Mouse (Mus musculus) heart, embryonic 16.5 days (tissue): ENCODE measurements around the gene Litaf. TPM values are rescaled to one million over a fixed set of nuclear protein-coding genes. Genes with fewer than 3 reads are reported as not detected.
A peak's percentile ranks its signal among the peaks of the same experiment; 100 is the strongest.
"Not testable (repeated sequence)": the region's sequence is repeated elsewhere in the genome, so short reads cannot be mapped to it uniquely, and the experiment has no call there.

Source experiments
- ATAC-seq: fragments of 200-750 bp; cut with Nextera tagmentation; replicated peaks from 2 replicates; pipeline ENCODE4 v1.8.0; 2017; ENCODE audit warnings: moderate number of reproducible peaks; ENCODE audit not compliant: insufficient read depth, low FRiP score; ENCODE audit errors: extremely low read depth
- H3K27ac ChIP-seq: fragments of 300-500 bp; sonication (generic); 2 replicates; pipeline ENCODE4 v1.5.1; 2014; ENCODE audit warnings: mild to moderate bottlenecking, low read length, control low read depth, moderate library complexity
- H3K27me3 ChIP-seq: fragments of 300-500 bp; sonication (generic); 2 replicates; pipeline ENCODE4 v1.6.1; 2014; ENCODE audit warnings: low read length, mixed read lengths; ENCODE audit not compliant: control insufficient read depth, insufficient read depth
- H3K36me3 ChIP-seq: fragments of 300-500 bp; sonication (generic); 2 replicates; pipeline ENCODE4 v1.6.1; 2014; ENCODE audit not compliant: control insufficient read depth, insufficient read depth
- H3K4me1 ChIP-seq: fragments of 300-500 bp; sonication (generic); 2 replicates; pipeline ENCODE4 v1.6.1; 2014; ENCODE audit warnings: low read length, mixed read lengths; ENCODE audit not compliant: control insufficient read depth, insufficient read depth
- H3K4me2 ChIP-seq: fragments of 300-500 bp; sonication (generic); 2 replicates; pipeline ENCODE4 v1.6.1; 2014; ENCODE audit warnings: low read depth, mild to moderate bottlenecking, control low read depth, low read length
- H3K4me3 ChIP-seq: fragments of 300-500 bp; sonication (generic); 2 replicates; pipeline ENCODE4 v1.5.1; 2014; ENCODE audit warnings: mild to moderate bottlenecking, control low read depth, low read length
- H3K9ac ChIP-seq: fragments of 300-500 bp; sonication (generic); 2 replicates; pipeline ENCODE4 v1.6.1; 2014; ENCODE audit warnings: low read length, control low read depth
- H3K9me3 ChIP-seq: fragments of 300-500 bp; sonication (generic); replicated peaks from 2 replicates; pipeline ENCODE4 v1.6.1; 2016; ENCODE audit warnings: low read length; ENCODE audit not compliant: control insufficient read depth
- WGBS: fragments of 180-500 bp; shearing (Covaris S2); extraction: QIAGEN DNeasy Blood & Tissue Kit; methylation state at CpG from one replicate; pipeline ENCODE4 v1.1.7; 2014; 5-methylcytosine and 5-hydroxymethylcytosine counted together
- polyA plus RNA-seq: library from polyadenylated mRNA; unstranded; fragments of >200 nt; fragmentation: Nextera tagmentation; extraction: Ambion mirVana; gene quantifications from 2 replicates; pipeline ENCODE4 v1.2.1, GENCODE M21; 2015

The Litaf gene
- polyA plus RNA-seq, 1 experiment from 2014 or later = 78.7 TPM

DNA sequence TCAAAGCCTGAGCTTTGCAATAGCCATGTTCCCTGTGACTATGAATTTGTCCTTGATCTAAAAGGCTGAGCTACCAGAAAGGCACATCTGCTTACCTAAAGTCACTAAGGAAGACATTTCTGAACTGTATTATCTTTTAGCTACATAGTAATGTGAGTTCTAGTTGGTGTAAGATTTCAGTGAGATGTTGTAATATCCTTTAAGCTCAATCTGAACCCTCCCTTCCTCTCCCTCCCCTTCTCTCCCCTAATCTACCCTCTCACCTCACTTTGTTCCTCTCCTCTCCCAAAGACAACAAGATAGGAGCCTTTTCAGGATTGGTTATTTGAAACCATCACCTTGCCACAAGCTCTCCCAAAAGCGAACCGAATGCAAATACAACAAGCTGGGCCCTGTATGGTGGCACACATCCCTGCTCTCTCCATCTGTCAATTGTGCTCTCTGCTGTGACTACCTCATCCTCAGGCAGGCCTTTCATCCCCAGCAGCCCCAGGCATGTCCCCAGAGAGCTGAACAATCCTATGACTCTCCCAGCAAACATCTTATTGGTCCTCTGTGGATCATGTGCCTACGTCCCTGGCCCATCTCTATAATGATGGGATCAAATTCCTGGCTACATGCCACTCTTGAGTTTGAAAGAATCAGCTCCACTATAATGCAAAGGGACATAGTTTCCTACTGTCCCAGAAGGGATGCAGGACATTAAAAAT, 44.4 kb downstream of the Litaf start:
- Histone ChIP-seq H3K9me3 (no peaks in the 10 kb centered on the region), H3K36me3 (no peaks in the 10 kb centered on the region), H3K9ac (no peak overlapping the region), H3K4me3 (no peak overlapping the region), H3K4me1 (no peaks in the 10 kb centered on the region), H3K27me3 (no peaks in the 10 kb centered on the region), H3K4me2 (no peak overlapping the region), H3K27ac (no peak overlapping the region)
- WGBS = 42% methylated on average over 3 of the region's 3 CpGs
- ATAC-seq = peak; percentile 24; the same call in 1 of the 2 replicates

DNA sequence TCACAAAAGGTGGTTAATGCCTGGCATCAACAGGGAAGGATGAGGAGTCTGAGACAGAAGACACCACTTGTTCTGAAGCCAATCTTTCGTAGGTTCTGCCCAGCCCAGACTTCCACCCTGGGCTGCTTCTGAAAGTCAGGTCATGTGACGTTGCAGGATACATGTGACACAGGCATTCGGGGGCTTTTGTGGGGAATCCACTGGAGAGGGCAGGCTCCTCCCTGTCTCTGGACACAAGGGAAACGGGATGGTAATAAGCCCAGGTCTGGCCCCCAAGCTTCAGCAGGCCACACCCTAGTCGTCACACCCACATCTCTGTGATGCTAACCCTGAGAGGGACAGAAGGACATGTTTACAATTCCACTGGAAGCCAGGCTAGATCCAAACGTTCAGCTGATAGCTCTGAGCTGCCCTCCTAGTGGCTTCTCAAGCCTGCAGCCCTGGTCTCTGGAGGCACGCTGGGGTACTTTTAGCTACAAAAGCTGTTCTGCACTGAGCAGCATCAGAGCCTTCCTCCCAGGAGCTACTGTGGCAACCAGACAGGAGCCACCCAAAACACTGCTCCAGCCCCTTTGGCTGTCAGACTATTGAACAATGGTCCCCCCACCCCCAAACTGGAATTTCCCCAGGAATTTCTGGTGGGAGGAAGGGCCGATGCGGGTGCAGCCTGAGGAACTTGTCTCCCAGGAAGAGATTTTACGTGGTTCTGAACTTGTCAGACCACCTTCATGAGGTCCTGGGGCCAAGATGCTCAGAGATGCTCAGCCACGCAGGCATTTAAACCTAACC, 48.0 kb downstream of the Litaf start:
- H3K27me3 ChIP-seq = no peaks in the 10 kb centered on the region
- no peaks in the 10 kb centered on the region for H3K9me3 ChIP-seq
- 46% methylated on average over 11 of the region's 11 CpGs for WGBS
- H3K4me1 ChIP-seq = no peaks in the 10 kb centered on the region
- no peaks in the 10 kb centered on the region for H3K36me3 ChIP-seq
- H3K4me3 ChIP-seq = no peak overlapping the region
- H3K9ac ChIP-seq = no peak overlapping the region
- no peak overlapping the region for H3K4me2 ChIP-seq
- ATAC-seq = no peak
- H3K27ac ChIP-seq = no peak overlapping the region

DNA sequence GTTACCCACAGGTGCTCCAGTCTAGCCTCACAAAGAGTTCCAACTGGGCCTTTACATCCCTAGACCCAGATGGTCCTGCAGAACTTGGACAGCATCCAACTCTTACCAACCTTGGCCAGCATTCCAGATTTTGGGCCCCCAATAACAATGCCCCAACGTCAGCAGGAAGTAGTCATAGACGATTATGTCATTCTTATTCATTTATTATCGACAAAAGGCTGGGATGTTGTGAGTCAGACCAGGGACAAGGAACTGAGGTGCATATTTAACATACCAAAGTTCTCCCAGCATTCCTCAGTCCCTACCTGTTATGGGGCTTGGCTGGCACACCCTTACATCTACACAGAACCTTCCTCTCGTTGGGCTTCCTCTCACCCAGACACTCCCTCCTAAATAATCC, 49.6 kb downstream of the Litaf start:
- Histone ChIP-seq H3K36me3 (no peaks in the 10 kb centered on the region), H3K9ac (no peak overlapping the region), H3K27me3 (no peaks in the 10 kb centered on the region), H3K4me2 (no peak overlapping the region), H3K4me1 (peaks cover 9% of the 10 kb centered on the region), H3K27ac (no peak overlapping the region), H3K9me3 (no peaks in the 10 kb centered on the region), H3K4me3 (no peak overlapping the region)
- WGBS = 48% methylated on average over 4 of the region's 4 CpGs
- ATAC-seq = no peak

- no peak overlapping the region for H3K4me2 ChIP-seq
- H3K4me1 ChIP-seq = peaks cover 9% of the 10 kb centered on the region
- no peak overlapping the region for H3K9ac ChIP-seq
- H3K27me3 ChIP-seq = no peaks in the 10 kb centered on the region
- H3K36me3 ChIP-seq = no peaks in the 10 kb centered on the region
- ATAC-seq = no peak
- H3K9me3 ChIP-seq = no peaks in the 10 kb centered on the region
- WGBS = 78% methylated on average over 3 of the region's 3 CpGs
- no peak overlapping the region for H3K4me3 ChIP-seq
- no peak overlapping the region for H3K27ac ChIP-seq
Measured at GRCm38 (mm10) chr16:11014407-11014806, 51.5 kb downstream of the Litaf start.

DNA sequence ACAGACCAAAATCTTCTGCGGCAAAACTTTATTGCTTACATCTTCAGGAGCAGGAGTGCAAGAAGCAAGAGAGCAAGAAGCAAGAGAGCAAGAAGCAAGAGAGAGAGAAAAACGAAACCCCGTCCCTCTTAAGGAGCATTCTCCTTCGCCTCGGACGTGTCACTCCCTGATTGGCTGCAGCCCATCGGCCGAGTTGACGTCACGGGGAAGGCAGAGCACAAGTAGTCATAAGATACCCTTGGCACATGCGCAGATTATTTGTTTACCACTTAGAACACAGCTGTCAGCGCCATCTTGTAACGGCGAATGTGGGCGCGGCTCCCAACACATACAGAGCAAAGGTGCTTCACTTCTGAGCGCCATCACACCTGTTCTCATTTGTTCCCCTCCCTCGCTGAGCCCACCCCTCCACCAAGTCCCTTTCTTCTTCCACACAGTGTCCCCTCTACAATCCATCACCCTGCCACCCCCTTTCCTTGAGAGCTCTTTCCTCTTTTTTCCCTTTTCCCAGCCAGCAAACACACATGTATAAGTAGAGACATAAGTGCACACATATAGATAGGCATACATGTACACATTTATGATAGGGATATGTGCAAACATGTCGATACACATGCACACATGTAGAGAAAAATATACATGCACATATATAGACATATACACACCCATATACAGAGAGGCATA, 52.4 kb downstream of the Litaf start:
- not testable (repeated sequence) for H3K9me3 ChIP-seq, H3K4me3 ChIP-seq, H3K4me2 ChIP-seq, H3K36me3 ChIP-seq, ATAC-seq, H3K27me3 ChIP-seq, H3K27ac ChIP-seq, H3K9ac ChIP-seq
- H3K4me1 ChIP-seq = peaks cover 11% of the 10 kb centered on the region
- WGBS = 91% methylated on average over 11 of the region's 19 CpGs

- Histone ChIP-seq H3K36me3 (no peaks in the 10 kb centered on the region), H3K9ac (no peak overlapping the region; the same call in 1 of the 2 replicates), H3K4me1 (peaks cover 17% of the 10 kb centered on the region), H3K9me3 (no peaks in the 10 kb centered on the region), H3K4me3 (no peak overlapping the region), H3K27ac (peak overlapping the region; percentile 80), H3K4me2 (peak overlapping the region; percentile 20; the same call in 1 of the 2 replicates), H3K27me3 (no peaks in the 10 kb centered on the region)
- ATAC-seq = peak; percentile 53
- WGBS = 47% methylated on average over 11 of the region's 11 CpGs
Measured at GRCm38 (mm10) chr16:11012571-11013463, 53.1 kb downstream of the Litaf start.

GRCm38 (mm10) chr16:11011939-11012338, 54.0 kb downstream of the Litaf start:
- Histone ChIP-seq H3K9me3 (no peaks in the 10 kb centered on the region), H3K4me3 (no peak overlapping the region), H3K27me3 (no peaks in the 10 kb centered on the region), H3K36me3 (no peaks in the 10 kb centered on the region), H3K9ac (no peak overlapping the region), H3K27ac (no peak overlapping the region; the same call in 1 of the 2 replicates), H3K4me2 (no peak overlapping the region), H3K4me1 (peaks cover 24% of the 10 kb centered on the region)
- WGBS = 90% methylated on average over 4 of the region's 4 CpGs
- no peak for ATAC-seq

DNA sequence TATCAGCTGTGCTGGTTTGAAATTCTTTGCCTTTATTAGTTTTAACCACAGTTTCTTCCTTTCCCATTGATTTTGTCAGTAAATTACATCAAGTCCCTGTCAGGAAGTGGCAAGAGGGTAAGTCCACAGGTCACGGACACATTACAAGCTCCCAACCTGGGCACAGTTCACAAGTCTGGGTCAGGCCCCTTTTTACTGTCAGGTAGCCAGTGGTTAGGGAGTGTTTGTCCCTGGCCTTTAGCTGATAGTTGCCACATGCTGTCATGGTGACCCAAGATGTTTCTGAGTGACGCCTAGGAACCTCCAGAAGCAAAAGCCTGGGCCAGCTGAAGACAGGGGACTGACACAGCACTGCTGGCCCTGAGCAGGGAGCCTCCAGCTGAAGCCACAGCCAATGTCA, 54.8 kb downstream of the Litaf start:
- H3K4me2 ChIP-seq = no peak overlapping the region
- no peaks in the 10 kb centered on the region for H3K36me3 ChIP-seq
- H3K27ac ChIP-seq = no peak overlapping the region
- H3K27me3 ChIP-seq = no peaks in the 10 kb centered on the region
- no peak overlapping the region for H3K4me3 ChIP-seq
- H3K4me1 ChIP-seq = peaks cover 24% of the 10 kb centered on the region
- 78% methylated on average over 2 of the region's 2 CpGs for WGBS
- ATAC-seq = no peak
- no peaks in the 10 kb centered on the region for H3K9me3 ChIP-seq
- H3K9ac ChIP-seq = no peak overlapping the region
